Mouse (Mus musculus): ENCODE data around the gene Nectin1. TPM values are rescaled to one million over a fixed set of nuclear protein-coding genes. Genes with fewer than 3 reads are reported as not detected.
A peak's percentile ranks its signal among the peaks of the same experiment; 100 is the strongest.

Nectin1 gene
- polyA plus RNA-seq, 1 experiment from 2014 or later, result 4.9 TPM

GRCm38 (mm10) chr9:43742902-43743646 is 710 bp upstream of the Nectin1 start:
- Histone ChIP-seq H3K4me1 (peaks cover 42% of the 10 kb centered on the region), H3K9me3 (replicated peaks) (no peaks in the 10 kb centered on the region), H3K4me3 (replicated peaks) (peak overlapping the region; percentile 74), H3K9ac (peak overlapping the region; percentile 80), H3K27me3 (peaks cover 34% of the 10 kb centered on the region), H3K36me3 (no peaks in the 10 kb centered on the region), H3K4me2 (peak overlapping the region; percentile 95), H3K27ac (peak overlapping the region; percentile 95)
- WGBS, result 3% methylated on average over 27 of the region's 27 CpGs
- peak; percentile 52 for ATAC-seq (replicated peaks; ENCODE audit: low FRiP score)

GRCm38 (mm10) chr9:43744138-43744981 is 576 bp downstream of the Nectin1 start:
- peak overlapping the region; percentile 95 for H3K27ac ChIP-seq
- peaks cover 36% of the 10 kb centered on the region for H3K4me1 ChIP-seq
- H3K9ac ChIP-seq, result peak overlapping the region; percentile 80
- H3K4me2 ChIP-seq, result peak overlapping the region; percentile 95
- peak overlapping the region; percentile 74 for H3K4me3 ChIP-seq (replicated peaks)
- no peaks in the 10 kb centered on the region for H3K36me3 ChIP-seq
- no peaks in the 10 kb centered on the region for H3K9me3 ChIP-seq (replicated peaks)
- under 1% methylated on average over 69 of the region's 77 CpGs for WGBS
- peaks cover 35% of the 10 kb centered on the region for H3K27me3 ChIP-seq
- peak; percentile 70 for ATAC-seq (replicated peaks; ENCODE audit: low FRiP score)

GRCm38 (mm10) chr9:43745051-43745792 is 1.4 kb downstream of the Nectin1 start:
- no peak for ATAC-seq (replicated peaks; ENCODE audit: low FRiP score)
- Histone ChIP-seq H3K4me3 (replicated peaks) (peak overlapping the region; percentile 74), H3K9me3 (replicated peaks) (no peaks in the 10 kb centered on the region), H3K4me1 (peaks cover 39% of the 10 kb centered on the region), H3K27me3 (peaks cover 41% of the 10 kb centered on the region), H3K36me3 (no peaks in the 10 kb centered on the region), H3K4me2 (peak overlapping the region; percentile 95), H3K9ac (peak overlapping the region; percentile 80), H3K27ac (no peak overlapping the region)
- under 1% methylated on average over 43 of the region's 43 CpGs for WGBS

- ATAC-seq (replicated peaks; ENCODE audit: low FRiP score), result no peak
- peak overlapping the region; percentile 80 for H3K9ac ChIP-seq
- no peak overlapping the region for H3K27ac ChIP-seq
- H3K27me3 ChIP-seq, result peaks cover 42% of the 10 kb centered on the region
- H3K4me2 ChIP-seq, result peak overlapping the region; percentile 95
- 9% methylated on average over 12 of the region's 13 CpGs for WGBS
- H3K4me3 ChIP-seq (replicated peaks), result peak overlapping the region; percentile 74
- H3K36me3 ChIP-seq, result no peaks in the 10 kb centered on the region
- H3K9me3 ChIP-seq (replicated peaks), result no peaks in the 10 kb centered on the region
- H3K4me1 ChIP-seq, result peaks cover 44% of the 10 kb centered on the region
Measured at GRCm38 (mm10) chr9:43745951-43746703, 2.3 kb downstream of the Nectin1 start.

- ATAC-seq (replicated peaks; ENCODE audit: low FRiP score), result no peak
- Histone ChIP-seq H3K27me3 (peaks cover 42% of the 10 kb centered on the region), H3K4me1 (peaks cover 43% of the 10 kb centered on the region), H3K4me3 (replicated peaks) (no peak overlapping the region), H3K36me3 (no peaks in the 10 kb centered on the region), H3K4me2 (no peak overlapping the region), H3K9ac (no peak overlapping the region), H3K9me3 (replicated peaks) (no peaks in the 10 kb centered on the region), H3K27ac (no peak overlapping the region)
- WGBS, result 69% methylated on average over 9 of the region's 9 CpGs
Measured at GRCm38 (mm10) chr9:43747710-43748109, 3.9 kb downstream of the Nectin1 start.

GRCm38 (mm10) chr9:43748519-43748918 is 4.7 kb downstream of the Nectin1 start:
- H3K9me3 ChIP-seq (replicated peaks), result no peaks in the 10 kb centered on the region
- H3K9ac ChIP-seq, result no peak overlapping the region
- no peak overlapping the region for H3K4me3 ChIP-seq (replicated peaks)
- H3K27ac ChIP-seq, result no peak overlapping the region
- peaks cover 42% of the 10 kb centered on the region for H3K27me3 ChIP-seq
- H3K36me3 ChIP-seq, result no peaks in the 10 kb centered on the region
- WGBS, result 78% methylated on average over 5 of the region's 5 CpGs
- no peak overlapping the region for H3K4me2 ChIP-seq
- H3K4me1 ChIP-seq, result peaks cover 38% of the 10 kb centered on the region
- no peak for ATAC-seq (replicated peaks; ENCODE audit: low FRiP score)

- H3K36me3 ChIP-seq, result no peaks in the 10 kb centered on the region
- H3K4me2 ChIP-seq, result no peak overlapping the region
- H3K27ac ChIP-seq, result no peak overlapping the region
- no peak overlapping the region for H3K4me3 ChIP-seq (replicated peaks)
- peaks cover 47% of the 10 kb centered on the region for H3K4me1 ChIP-seq
- no peak for ATAC-seq (replicated peaks; ENCODE audit: low FRiP score)
- WGBS, result 87% methylated on average over 9 of the region's 9 CpGs
- H3K9ac ChIP-seq, result no peak overlapping the region
- peaks cover 42% of the 10 kb centered on the region for H3K27me3 ChIP-seq
- no peaks in the 10 kb centered on the region for H3K9me3 ChIP-seq (replicated peaks)
Measured at GRCm38 (mm10) chr9:43750053-43750452, 6.3 kb downstream of the Nectin1 start.

- WGBS, result 44% methylated on average over 8 of the region's 8 CpGs
- H3K4me3 ChIP-seq (replicated peaks), result no peak overlapping the region
- ATAC-seq (replicated peaks; ENCODE audit: low FRiP score), result no peak
Measured at GRCm38 (mm10) chr9:43751111-43751510, 7.3 kb downstream of the Nectin1 start.

GRCm38 (mm10) chr9:43753481-43753880 is 9.7 kb downstream of the Nectin1 start:
- no peak for ATAC-seq (replicated peaks; ENCODE audit: low FRiP score)
- H3K9ac ChIP-seq, result no peak overlapping the region
- no peaks in the 10 kb centered on the region for H3K9me3 ChIP-seq (replicated peaks)
- H3K4me1 ChIP-seq, result peaks cover 55% of the 10 kb centered on the region
- H3K27ac ChIP-seq, result peak overlapping the region; percentile 41; the same call in 1 of the 2 replicates
- 70% methylated on average over 6 of the region's 6 CpGs for WGBS
- H3K4me3 ChIP-seq (replicated peaks), result no peak overlapping the region
- no peaks in the 10 kb centered on the region for H3K36me3 ChIP-seq
- H3K27me3 ChIP-seq, result peaks cover 22% of the 10 kb centered on the region; the same call in 1 of the 2 replicates
- no peak overlapping the region for H3K4me2 ChIP-seq

More at GRCm38 (mm10) chr9:43751111-43751510, 7.3 kb downstream of the Nectin1 start:
- Histone ChIP-seq H3K4me2 (no peak overlapping the region), H3K9ac (no peak overlapping the region), H3K4me1 (peaks cover 42% of the 10 kb centered on the region), H3K9me3 (replicated peaks) (no peaks in the 10 kb centered on the region), H3K27ac (no peak overlapping the region), H3K36me3 (no peaks in the 10 kb centered on the region), H3K27me3 (peaks cover 37% of the 10 kb centered on the region)

GRCm38 (mm10) chr9:43754083-43754482 is 10.3 kb downstream of the Nectin1 start:
- no peaks in the 10 kb centered on the region for H3K36me3 ChIP-seq
- no peak overlapping the region for H3K9ac ChIP-seq
- no peak overlapping the region for H3K4me3 ChIP-seq (replicated peaks)
- WGBS, result 42% methylated on average over 5 of the region's 5 CpGs
- peak overlapping the region; percentile 41 for H3K27ac ChIP-seq
- 0 out of 2 replicates have a peak, but pooled peaks have one; percentile 20 for ATAC-seq (replicated peaks; ENCODE audit: low FRiP score)
- no peak overlapping the region for H3K4me2 ChIP-seq
- H3K27me3 ChIP-seq, result peaks cover 17% of the 10 kb centered on the region; the same call in 1 of the 2 replicates
- no peaks in the 10 kb centered on the region for H3K9me3 ChIP-seq (replicated peaks)
- peaks cover 61% of the 10 kb centered on the region for H3K4me1 ChIP-seq

GRCm38 (mm10) chr9:43754768-43755197 is 11.0 kb downstream of the Nectin1 start:
- peaks cover 14% of the 10 kb centered on the region; the same call in 1 of the 2 replicates for H3K27me3 ChIP-seq
- H3K36me3 ChIP-seq, result no peaks in the 10 kb centered on the region
- 43% methylated on average over 9 of the region's 9 CpGs for WGBS
- H3K4me2 ChIP-seq, result no peak overlapping the region
- H3K9ac ChIP-seq, result no peak overlapping the region
- no peak for ATAC-seq (replicated peaks; ENCODE audit: low FRiP score)
- H3K9me3 ChIP-seq (replicated peaks), result no peaks in the 10 kb centered on the region
- H3K4me1 ChIP-seq, result peaks cover 62% of the 10 kb centered on the region
- H3K27ac ChIP-seq, result peak overlapping the region; percentile 41
- no peak overlapping the region for H3K4me3 ChIP-seq (replicated peaks)

Data from kidney, embryonic 15.5 days (tissue).